Mouse (Mus musculus) mouse embryonic stem cell (cell line): ENCODE measurements around the gene Dll4.

Experiments
- in situ Hi-C, 2 experiments: fragments of 300-500 bp; cut with MboI; formaldehyde crosslinking; loops; 1 replicate in 1 of 2; 3 replicates in 1 of 2; pipeline ENCODE4 v1.14.3; 2019 to 2020; ENCODE audit warnings: low sequenced_read_pairs in 2 of 2, low pct_unique_long_range_greater_than_20kb in 1 of 2, mixed read lengths in 1 of 2; ENCODE audit not compliant: unreplicated experiment in 1 of 2

Gene Dll4

DNA sequence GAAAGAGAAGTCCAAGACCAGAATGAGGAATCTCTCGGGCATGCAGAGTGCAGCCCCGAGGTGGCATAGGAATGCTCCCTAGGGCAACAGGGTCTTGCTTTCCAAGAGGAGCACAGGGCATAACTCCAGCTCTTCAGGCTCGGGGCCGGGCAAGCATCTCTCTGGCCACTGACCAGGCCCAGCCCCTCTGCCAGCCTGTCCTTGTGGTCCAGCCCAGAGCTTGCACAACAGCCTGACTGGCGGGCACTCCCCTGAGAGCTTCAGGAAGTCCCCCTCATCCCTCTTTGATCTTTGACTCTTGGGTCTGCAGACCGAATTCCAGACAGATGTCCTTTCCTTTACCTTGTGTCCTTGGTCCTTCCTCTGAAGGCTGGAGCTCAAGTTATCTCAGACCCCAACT is 22.7 kb upstream of the Dll4 start:
- in situ Hi-C loops = no loop called here

DNA sequence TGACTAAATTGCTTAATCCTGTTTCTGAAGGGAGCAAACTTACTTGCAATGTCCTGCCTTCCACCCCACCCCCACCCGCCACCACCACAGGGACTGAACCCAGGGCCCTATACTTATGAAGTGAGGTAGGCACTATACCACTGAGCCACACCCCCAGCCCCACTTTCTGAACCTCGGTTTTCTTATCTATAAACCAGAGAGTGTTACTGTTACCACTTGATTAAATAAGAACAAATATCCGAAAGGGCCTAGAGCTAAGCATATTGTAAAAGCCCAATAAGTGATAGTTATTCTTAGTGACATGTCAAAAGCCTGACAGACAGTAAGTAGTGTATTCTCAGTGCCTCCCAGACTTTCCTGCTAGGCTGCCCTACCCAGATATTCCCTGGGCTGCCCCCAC is 21.2 kb upstream of the Dll4 start:
- in situ Hi-C loops = no loop called here

DNA sequence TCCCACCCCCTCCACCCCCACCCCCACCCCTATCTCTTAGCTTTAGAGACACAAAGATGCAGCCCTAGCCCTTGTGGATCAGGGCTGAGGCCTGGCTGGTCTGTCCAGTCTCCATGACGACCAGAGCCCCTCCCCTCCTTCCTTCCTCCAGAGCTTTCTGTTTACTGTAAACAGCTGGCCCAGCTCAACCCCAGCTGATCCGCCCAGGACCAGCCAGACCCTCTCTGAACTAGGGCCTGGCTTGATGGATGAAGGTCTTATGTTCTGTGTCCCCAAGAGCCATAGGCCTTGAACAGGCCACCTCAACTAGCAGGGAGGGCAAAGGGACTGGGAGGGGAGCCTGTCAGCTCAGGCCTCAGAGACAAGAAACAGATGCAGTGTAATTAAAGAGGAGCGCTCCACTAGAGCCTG is 20.8 kb upstream of the Dll4 start:
- in situ Hi-C loops = no loop called here

DNA sequence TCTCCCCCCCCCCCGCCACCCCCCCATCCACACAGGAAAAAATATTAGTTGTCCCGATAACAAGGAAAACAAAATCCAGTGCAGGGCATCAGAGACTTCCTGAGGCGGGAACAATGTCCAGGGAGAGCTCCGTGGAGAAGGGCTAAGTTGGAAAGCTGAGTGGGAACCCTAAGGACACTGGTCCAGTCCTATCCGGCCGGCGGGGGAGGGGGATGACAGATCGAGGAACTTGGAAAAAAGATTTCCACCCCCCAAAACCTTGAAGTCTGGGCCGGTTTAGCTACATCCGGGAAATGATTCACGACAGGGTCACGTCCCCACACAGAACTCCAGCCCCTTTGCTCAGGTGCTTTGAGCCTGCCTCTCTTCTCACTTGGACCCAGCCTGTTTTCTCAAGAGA is 14.0 kb upstream of the Dll4 start:
- in situ Hi-C loops = no loop called here

DNA sequence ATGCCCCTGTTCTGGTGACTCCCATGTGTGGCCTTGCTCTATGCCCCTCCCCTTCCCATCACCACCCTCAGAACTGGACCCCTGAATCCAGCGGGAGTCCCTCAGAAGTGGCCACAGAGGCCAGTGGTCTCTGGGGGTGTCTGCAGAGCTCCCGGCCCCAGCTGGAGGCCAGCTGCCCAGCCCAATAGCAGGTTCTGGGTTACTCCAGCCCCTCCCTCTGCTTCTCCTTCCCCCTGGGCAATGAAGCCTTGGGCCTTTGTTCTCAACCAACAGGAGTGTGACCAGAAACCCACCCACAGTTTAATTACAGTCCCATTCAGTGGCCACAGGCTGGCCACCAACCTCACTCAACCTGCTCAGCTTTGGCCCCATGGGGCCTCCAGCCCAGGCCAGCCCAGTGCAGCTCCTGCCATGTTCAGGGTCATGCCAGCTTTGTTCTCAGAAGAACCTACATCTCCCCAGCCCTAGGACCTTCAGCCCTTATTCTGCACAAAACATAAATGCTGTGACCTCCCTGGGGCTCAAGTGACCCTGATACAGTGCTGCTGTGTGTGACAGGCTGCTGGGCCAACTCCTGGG is 13.1 kb upstream of the Dll4 start:
- in situ Hi-C loops = no loop called here

DNA sequence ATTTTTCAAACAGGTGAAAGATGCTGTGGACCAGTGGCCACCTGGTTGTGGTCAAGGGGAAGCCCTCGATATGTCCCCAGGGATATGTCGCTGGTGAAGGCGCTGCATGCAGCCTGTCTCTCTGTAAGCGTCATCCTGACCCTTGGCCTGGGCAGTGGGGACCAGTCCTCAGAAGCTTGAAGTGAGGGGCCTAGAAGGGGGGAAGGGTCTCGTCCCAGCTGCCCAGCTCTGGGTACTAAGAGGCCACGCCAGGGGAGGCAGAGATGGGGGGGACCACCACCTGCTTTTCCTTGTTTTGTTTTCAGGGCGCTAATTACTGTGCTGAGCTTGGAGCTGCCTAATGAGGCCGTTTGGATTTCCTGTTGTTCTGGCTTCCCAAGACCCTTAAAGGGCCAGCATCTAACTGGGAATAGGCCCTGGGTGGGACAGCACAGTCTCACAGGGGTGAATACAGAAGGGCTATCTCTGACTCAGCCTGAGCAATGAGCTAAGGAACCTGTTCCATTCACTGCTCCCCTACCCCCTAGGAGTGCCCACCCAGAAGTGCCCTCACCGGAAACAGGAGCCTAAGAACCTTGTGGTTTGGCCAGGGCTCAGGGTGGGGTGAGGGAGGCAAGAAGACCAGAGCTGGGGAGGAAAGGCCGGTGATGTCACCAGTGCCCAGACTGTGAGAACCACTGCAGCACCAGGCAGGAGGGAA is 11.7 kb upstream of the Dll4 start:
- in situ Hi-C loops = no loop called here

DNA sequence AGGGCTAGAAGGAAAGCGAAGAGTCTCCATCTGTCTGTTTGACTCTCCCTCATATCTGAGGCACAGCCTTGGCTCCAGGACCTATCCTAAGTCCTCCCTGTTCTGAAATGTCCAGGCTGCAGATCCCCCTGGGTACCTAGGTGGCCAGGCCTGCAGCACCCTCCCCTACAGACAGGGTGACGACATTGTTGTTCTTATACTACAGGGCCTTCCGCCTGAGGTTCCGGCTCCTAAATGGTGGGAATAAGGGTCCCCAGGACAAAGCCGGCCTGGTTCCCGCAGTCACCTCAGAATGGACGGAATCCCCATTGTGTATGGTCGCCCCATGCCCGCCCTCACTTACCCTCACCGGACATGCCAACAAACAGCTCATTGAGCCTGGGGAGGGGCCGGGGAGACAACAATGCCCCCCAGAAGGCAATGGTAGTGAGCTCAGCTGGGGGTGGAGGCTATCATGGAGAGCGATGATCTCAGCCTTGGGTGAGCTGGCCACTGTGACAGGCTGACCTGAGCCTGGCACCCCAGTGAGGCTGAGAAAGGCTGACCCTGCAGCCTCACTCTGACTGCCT is 10.8 kb upstream of the Dll4 start:
- in situ Hi-C loops = no loop called here

DNA sequence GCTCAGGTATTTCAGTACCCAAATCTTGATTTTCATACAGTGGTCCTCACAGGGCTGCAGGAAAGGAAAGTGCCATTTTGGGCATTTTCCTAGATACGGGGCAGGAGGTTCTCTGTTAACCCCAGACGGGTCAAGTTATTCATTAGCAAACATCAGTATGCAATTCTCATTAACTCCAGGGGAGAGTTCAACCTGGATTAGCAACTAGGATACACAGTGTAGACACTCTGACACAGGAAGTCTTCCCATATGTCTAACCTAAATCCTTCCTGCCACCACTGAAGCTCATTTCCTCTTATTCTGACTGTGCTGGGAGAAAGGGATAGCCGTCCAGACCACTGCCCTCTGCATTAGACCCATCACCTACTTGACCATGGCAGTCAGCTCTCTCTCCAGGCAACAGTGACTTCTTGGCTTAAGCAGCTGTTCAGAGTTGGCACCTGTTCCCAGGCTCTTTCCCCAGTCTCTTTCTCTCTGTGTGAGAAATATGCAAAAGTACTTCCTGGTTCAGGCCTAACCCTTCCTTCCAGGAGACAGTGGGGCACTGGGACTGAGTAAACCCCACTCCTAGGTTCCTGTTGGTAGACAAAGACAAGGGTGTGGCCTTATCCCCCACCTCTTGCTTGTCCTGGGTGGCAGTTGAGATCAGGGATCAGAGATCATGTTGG is 7.4 kb upstream of the Dll4 start:
- in situ Hi-C loops = no loop called here

DNA sequence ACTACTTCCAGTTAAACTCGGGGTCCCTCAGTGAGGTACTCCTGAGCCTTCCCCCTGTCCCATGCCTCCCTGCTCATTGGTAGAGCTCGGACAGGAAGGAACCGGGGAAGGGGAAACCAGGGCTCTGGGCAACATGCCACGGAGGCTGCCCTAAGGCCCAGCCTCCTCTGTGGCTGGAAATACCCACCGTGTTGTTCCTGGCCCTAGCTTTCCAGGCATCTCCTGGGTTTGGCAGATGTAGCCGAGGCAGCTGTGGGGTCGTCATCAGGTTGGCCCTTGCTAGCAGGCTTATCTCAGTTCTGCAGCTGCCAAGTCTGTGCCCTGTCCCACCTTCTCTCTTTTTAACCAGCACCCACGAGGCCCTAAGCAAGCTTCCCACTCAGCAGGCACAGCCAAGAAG is 5.0 kb upstream of the Dll4 start:
- in situ Hi-C loops = no loop called here

DNA sequence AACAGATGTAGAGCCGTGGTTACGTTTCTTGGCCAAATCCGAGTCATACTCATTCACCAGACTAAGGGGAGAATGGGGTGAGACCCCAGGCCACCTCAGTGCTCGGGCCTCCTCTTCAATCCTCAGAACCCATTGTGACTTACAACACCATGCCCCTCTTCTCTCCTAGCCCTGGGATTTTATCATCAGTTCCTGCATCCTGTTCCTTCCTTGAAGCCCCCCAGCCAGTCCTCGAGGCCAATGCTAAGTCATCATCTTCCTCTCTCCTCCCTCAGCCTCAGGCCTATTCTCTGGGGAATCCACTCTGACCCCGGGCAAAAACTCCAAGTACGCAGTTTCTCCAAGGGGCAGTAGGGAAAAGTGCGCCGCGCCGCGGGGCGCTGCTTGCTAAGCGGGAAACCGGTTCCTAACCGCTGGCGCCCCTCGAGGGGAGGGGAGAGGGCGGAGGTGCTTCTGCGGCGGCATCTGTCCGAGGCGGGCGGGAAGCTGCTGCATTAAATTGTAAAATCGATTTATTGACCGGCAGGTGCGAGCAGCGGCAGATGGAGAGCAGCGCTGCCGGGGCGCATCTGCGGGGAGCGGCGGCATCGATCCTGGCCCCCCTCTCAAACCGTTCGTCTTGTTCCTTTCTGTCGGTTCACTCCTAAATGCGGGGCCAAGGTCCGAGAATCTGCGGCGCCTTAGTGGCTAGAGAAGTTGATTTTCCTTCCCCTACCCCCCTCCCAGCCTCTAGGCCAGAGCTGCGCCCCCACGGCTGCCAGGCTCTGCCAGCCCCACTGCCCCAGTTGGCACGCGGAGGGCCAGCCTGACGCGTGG is 3.6 kb upstream of the Dll4 start:
- in situ Hi-C loops = no loop called here

DNA sequence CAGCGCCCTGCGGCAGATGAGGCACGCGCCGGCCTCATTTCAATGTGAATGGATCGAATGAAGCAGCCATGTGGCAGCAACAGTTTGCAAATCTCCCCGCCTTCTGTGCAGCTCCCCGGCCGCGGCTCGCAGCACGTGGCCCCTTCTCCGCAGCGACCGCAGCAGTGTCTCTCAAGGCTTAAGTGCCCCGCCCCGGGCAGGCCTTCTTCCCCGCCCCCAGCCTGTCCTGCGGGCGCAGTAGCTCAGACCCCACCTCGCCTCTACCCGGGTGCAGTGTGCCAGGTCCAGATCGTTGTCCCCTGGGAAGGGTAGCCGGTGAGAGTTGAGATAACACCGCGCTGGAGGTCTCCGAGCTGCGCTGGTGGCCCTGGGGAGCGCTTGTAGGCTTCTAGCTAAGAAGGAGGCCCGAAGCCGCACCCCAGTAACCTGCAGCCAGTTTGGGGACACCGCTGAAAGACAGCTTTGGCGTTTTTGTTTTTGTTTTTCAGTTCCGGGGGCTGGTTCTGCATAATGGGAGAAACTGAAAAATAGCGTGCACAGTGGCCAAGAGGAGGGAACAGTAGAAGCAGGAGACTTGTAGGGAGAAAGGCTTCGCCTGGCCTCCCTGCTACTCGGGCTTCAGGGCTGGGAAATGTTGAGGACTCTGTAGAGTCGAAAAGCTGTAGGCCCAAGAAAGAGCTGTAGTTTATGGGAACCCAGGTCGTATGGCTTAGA is 2.8 kb upstream of the Dll4 start:
- in situ Hi-C loops = no loop called here

DNA sequence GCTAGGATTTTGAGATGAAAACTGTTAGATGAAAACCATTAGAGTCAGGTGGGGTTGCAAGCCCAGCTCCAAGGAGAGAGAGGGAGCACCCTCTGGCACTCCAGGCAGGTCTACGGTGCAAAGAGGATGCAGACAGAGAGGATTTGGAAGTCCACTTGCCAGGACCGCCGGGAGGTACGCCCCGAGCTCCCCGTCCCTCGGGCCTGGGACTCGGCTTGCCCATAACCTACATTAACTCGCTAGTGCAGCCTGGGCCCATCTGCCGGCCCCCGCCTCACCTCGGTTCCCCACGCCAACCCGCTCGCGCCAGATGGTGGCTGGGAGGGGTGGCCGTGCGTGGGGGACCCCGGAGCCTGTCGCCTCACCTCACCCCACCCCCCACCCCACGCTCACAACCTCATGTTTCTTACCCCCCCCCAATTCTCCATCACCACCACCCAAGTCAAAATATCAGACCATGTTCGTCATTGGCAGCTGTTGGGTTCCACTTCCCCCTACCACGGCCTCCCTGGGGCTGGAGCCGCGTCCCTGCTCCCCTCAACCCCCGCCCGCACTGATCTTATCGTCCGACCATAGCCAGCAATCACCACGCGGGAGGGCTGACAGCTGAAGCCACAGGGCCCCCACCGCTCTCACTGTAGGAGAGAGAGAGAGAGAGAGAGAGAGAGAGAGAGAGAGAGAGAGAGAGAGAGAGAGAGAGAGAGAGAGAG is 1.6 kb upstream of the Dll4 start:
- in situ Hi-C loops = no loop called here

DNA sequence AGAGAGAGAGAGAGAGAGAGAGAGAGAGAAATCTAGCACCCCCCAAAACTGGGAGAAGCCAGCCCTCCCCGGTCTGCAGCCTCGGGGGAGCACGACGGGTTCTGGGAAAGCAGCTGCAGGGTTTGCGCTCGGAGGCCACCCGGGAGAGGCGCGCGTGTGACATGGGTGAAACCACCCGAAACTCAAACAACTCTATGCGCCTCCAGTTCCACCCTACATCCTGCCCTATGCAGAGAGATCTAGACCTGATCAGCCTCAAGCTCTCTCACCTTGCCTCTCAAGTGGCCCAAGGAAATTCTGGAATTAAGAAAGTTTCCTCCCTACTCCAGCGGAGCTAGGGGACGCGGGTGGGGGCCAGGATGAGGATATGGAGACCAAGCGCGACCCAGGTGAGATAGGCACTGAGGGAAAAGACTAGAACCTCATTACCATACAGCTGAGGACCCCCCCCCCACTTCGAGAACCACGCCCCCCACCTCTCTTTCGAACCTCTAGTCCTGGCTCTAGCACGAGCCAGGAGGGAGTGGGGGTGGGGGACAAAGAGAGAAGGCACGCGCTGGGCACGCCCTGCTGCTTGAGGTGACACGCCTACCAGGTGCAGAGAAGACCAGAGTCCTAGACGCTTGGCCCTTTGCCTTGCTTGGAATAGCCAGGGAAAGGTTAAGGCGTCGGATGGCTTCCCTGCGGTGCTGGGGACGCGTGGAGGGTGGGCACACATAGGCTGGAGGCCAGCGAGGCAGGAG is 837 bp upstream of the Dll4 start:
- in situ Hi-C loops = loop anchor here in 1 of 2 experiments (25.0 kb wide), 1 partner anchor 188 kb away; no protein-coding TSS in a partner anchor

DNA sequence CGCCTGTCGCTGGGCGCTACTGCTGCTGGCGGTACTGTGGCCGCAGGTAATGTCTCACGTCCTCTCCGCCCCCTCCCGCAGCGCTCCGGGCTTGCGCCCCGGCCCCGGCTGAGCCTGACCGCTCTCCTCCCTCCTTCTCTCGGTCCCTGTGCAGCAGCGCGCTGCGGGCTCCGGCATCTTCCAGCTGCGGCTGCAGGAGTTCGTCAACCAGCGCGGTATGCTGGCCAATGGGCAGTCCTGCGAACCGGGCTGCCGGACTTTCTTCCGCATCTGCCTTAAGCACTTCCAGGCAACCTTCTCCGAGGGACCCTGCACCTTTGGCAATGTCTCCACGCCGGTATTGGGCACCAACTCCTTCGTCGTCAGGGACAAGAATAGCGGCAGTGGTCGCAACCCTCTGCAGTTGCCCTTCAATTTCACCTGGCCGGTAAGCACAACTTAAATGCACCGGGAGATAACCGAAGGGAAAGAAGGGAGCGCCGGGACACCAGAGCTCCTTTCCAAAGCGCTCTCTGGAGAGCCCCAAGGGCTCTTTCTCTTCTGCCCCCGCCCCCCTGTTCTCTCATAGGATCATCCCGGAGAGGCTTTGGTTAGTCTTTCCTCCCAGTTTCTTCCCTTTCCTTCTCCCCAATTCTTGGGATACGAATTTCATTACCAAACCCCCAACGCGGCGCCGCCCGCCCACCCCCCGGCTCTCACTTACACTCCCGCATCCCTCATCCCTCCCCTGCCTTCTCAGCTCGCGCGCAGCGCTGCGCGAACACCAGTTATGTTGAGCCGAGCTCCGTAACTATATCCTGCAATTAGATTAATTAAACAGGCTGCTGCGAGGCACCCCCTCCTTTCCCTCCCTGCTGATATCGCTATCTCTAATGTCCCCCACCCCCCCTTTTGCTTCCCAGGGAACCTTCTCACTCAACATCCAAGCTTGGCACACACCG is 847 bp downstream of the Dll4 start:
- in situ Hi-C loops = loop anchor here in 1 of 2 experiments (25.0 kb wide), 1 partner anchor 186 kb away; no protein-coding TSS in a partner anchor

DNA sequence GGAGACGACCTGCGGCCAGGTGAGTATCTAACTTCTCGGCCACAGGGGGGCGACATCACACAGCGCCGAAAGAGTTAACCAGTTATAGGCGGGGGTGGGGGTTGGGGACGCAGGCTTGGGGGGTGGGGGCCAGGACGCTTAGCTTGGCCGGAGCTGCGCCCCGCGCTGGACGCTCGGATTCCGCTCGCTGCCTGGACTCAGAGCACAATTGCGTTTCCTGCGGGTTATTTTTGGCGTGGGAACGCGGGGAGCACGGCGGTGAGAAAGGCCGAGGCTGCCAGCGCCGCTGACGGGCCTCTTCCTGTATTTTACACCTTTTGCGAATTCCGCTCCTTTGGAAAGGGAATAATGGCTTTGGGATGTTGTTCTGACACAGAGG is 1.5 kb downstream of the Dll4 start:
- in situ Hi-C loops = loop anchor here in 1 of 2 experiments (25.0 kb wide), 1 partner anchor 185 kb away; no protein-coding TSS in a partner anchor

DNA sequence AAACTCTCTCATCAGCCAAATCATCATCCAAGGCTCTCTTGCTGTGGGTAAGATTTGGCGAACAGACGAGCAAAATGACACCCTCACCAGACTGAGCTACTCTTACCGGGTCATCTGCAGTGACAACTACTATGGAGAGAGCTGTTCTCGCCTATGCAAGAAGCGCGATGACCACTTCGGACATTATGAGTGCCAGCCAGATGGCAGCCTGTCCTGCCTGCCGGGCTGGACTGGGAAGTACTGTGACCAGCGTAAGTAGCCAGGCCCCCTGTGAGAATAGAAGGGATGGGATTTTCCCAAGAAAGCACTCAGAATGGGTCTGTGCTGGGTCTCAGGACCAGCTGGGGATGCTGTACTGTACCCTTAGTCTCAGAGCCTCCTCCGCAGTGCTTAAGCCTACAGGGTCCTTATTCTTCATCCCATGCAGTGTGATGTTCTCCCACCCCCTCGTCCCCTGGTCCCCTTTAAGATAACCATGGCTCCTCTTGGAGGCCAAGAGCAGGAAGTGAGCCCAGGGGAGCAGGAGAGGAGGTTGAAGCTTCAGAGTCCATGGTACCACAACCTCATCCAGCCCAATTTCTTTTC is 2.5 kb downstream of the Dll4 start:
- in situ Hi-C loops = loop anchor here in 1 of 2 experiments (25.0 kb wide), 1 partner anchor 184 kb away; no protein-coding TSS in a partner anchor
